Mouse (Mus musculus) small intestine, adult 2 months (tissue): Measurements from ENCODE around the gene Maml3.

Experiments
- CTCF ChIP-seq: fragments of 200-500 bp; IDR thresholded peaks from 2 replicates; pipeline ENCODE4 v1.5.1; 2012; ENCODE audit warnings: low read depth, mild to moderate bottlenecking, control low read depth, inconsistent platforms, low read length, moderate library complexity, mixed read lengths; ENCODE audit not compliant: insufficient replicate concordance, insufficient read length; ENCODE audit errors: extremely low read depth
- POLR2A ChIP-seq: fragments of 200-500 bp; IDR thresholded peaks from 2 replicates; pipeline ENCODE4 v1.6.1; 2012; ENCODE audit warnings: low read depth, mild to moderate bottlenecking, control low read depth, inconsistent platforms, low read length, moderate library complexity

- TF ChIP-seq POLR2A = no peak
- TF ChIP-seq CTCF = peak; percentile 86; the same call in 1 of the 2 replicates
Observed at GRCm38 (mm10) chr3:51652292-51652691, 452.6 kb downstream of the Maml3 start.
